Mouse (Mus musculus) stomach, embryonic 16.5 days (tissue): ENCODE results near the gene Dtnb. TPM values are rescaled to one million over a fixed set of nuclear protein-coding genes. Genes with fewer than 3 reads are reported as not detected.

Experiments
- ATAC-seq: fragments of 200-750 bp; cut with Nextera tagmentation; 2 replicates; pipeline ENCODE4 v1.8.0; 2017; ENCODE audit warnings: moderate number of reproducible peaks, moderate TSS enrichment; ENCODE audit not compliant: insufficient read depth, low FRiP score
- H3K27ac ChIP-seq: fragments of 300-500 bp; sonication (generic); 2 replicates; pipeline ENCODE4 v1.5.1; 2014; ENCODE audit warnings: low read length
- H3K27me3 ChIP-seq: fragments of 300-500 bp; sonication (generic); 2 replicates; pipeline ENCODE4 v1.6.1; 2014; ENCODE audit warnings: low read length, control low read depth, mixed read lengths; ENCODE audit not compliant: control insufficient read depth, insufficient read depth
- H3K36me3 ChIP-seq: fragments of 300-500 bp; sonication (generic); 2 replicates; pipeline ENCODE4 v1.6.1; 2014; ENCODE audit warnings: low read length; ENCODE audit not compliant: control insufficient read depth, insufficient read depth
- H3K4me1 ChIP-seq: fragments of 300-500 bp; sonication (generic); 2 replicates; pipeline ENCODE4 v1.6.1; 2014; ENCODE audit warnings: low read length, control low read depth, mixed read lengths; ENCODE audit not compliant: control insufficient read depth, insufficient read depth
- H3K4me2 ChIP-seq: fragments of 300-500 bp; sonication (generic); 2 replicates; pipeline ENCODE4 v1.6.1; 2014; ENCODE audit warnings: low read depth, low read length, mixed read lengths
- H3K4me3 ChIP-seq: fragments of 300-500 bp; sonication (generic); replicated peaks from 2 replicates; pipeline ENCODE4 v1.5.1; 2014; ENCODE audit warnings: mild to moderate bottlenecking, low read length
- H3K9ac ChIP-seq: fragments of 300-500 bp; sonication (generic); 2 replicates; pipeline ENCODE4 v1.6.1; 2014; ENCODE audit warnings: low read length
- H3K9me3 ChIP-seq: fragments of 300-500 bp; sonication (generic); replicated peaks from 2 replicates; pipeline ENCODE4 v1.6.1; 2016; ENCODE audit warnings: low read length, control low read depth; ENCODE audit not compliant: control insufficient read depth
- WGBS: fragments of 180-500 bp; shearing (Covaris S2); extraction: QIAGEN DNeasy Blood & Tissue Kit; methylation state at CpG from one replicate; pipeline ENCODE4 v1.1.7; 2014; 5-methylcytosine and 5-hydroxymethylcytosine counted together
- polyA plus RNA-seq: library from polyadenylated mRNA; unstranded; fragments of >200 nt; fragmentation: Nextera tagmentation; extraction: Ambion mirVana; gene quantifications from 2 replicates; pipeline ENCODE4 v1.2.1, GENCODE M21; 2015

Gene Dtnb
- polyA plus RNA-seq, 1 experiment from 2014 or later = 24.8 TPM

GRCm38 (mm10) chr12:3546781-3547180 lies 25.4 kb upstream of the Dtnb start:
- WGBS = 43% methylated on average over 6 of the region's 6 CpGs
- H3K4me3 ChIP-seq = no peak overlapping the region
- H3K9ac ChIP-seq = no peak overlapping the region
- H3K4me1 ChIP-seq = no peaks in the 10 kb centered on the region
- no peak for ATAC-seq
- no peak overlapping the region for H3K4me2 ChIP-seq
- no peak overlapping the region for H3K27ac ChIP-seq
- no peaks in the 10 kb centered on the region; the same call in 1 of the 2 replicates for H3K27me3 ChIP-seq
- H3K9me3 ChIP-seq = no peaks in the 10 kb centered on the region
- H3K36me3 ChIP-seq = no peaks in the 10 kb centered on the region

DNA sequence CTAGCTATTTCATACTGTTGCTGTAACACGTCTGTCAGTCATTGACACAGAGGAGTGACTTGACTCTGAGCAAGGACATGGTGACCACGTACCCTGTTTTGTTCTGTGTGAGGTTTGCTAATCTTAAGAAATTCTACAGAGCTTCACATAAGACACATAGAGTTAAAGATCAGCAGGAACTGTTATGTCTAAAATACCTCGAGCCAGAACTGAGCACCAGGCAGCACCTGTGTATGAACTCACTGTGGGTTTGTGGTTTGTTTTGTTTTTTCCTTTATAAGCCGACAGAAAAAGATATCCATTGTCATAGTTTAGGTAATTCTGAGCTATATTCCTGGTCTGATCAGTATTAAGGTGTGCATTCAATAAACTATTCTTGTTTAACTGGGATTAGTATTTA lies 24.7 kb upstream of the Dtnb start:
- no peak overlapping the region for H3K4me2 ChIP-seq
- 52% methylated on average over 4 of the region's 4 CpGs for WGBS
- H3K27me3 ChIP-seq = no peaks in the 10 kb centered on the region; the same call in 1 of the 2 replicates
- no peaks in the 10 kb centered on the region for H3K9me3 ChIP-seq
- ATAC-seq = no peak
- H3K4me1 ChIP-seq = no peaks in the 10 kb centered on the region
- H3K4me3 ChIP-seq = no peak overlapping the region
- no peak overlapping the region for H3K9ac ChIP-seq
- no peak overlapping the region for H3K27ac ChIP-seq
- no peaks in the 10 kb centered on the region for H3K36me3 ChIP-seq

GRCm38 (mm10) chr12:3547911-3548310 lies 24.3 kb upstream of the Dtnb start:
- no peak for ATAC-seq
- H3K27ac ChIP-seq = no peak overlapping the region
- WGBS = 44% methylated on average over 3 of the region's 3 CpGs

GRCm38 (mm10) chr12:3548582-3549211 lies 23.5 kb upstream of the Dtnb start:
- no peaks in the 10 kb centered on the region; the same call in 1 of the 2 replicates for H3K27me3 ChIP-seq
- ATAC-seq = no peak

More at GRCm38 (mm10) chr12:3547911-3548310, 24.3 kb upstream of the Dtnb start:
- H3K9ac ChIP-seq = no peak overlapping the region
- no peaks in the 10 kb centered on the region; the same call in 1 of the 2 replicates for H3K27me3 ChIP-seq
- no peak overlapping the region for H3K4me2 ChIP-seq
- no peaks in the 10 kb centered on the region for H3K4me1 ChIP-seq
- H3K9me3 ChIP-seq = no peaks in the 10 kb centered on the region
- no peaks in the 10 kb centered on the region for H3K36me3 ChIP-seq
- no peak overlapping the region for H3K4me3 ChIP-seq

GRCm38 (mm10) chr12:3550280-3550679 lies 21.9 kb upstream of the Dtnb start:
- no peak overlapping the region for H3K4me2 ChIP-seq
- no peak overlapping the region for H3K4me3 ChIP-seq
- H3K9me3 ChIP-seq = no peaks in the 10 kb centered on the region
- H3K36me3 ChIP-seq = no peaks in the 10 kb centered on the region
- 14% methylated on average over 13 of the region's 13 CpGs for WGBS
- no peaks in the 10 kb centered on the region for H3K4me1 ChIP-seq
- no peak overlapping the region for H3K9ac ChIP-seq
- H3K27me3 ChIP-seq = no peaks in the 10 kb centered on the region; the same call in 1 of the 2 replicates
- 0 out of 2 replicates have a peak, but pooled peaks have one; percentile 25 for ATAC-seq
- H3K27ac ChIP-seq = no peak overlapping the region

More at GRCm38 (mm10) chr12:3548582-3549211, 23.5 kb upstream of the Dtnb start:
- Histone ChIP-seq H3K9me3 (no peaks in the 10 kb centered on the region), H3K36me3 (no peaks in the 10 kb centered on the region), H3K9ac (no peak overlapping the region), H3K27ac (no peak overlapping the region), H3K4me2 (no peak overlapping the region), H3K4me3 (no peak overlapping the region), H3K4me1 (no peaks in the 10 kb centered on the region)
- 43% methylated on average over 5 of the region's 5 CpGs for WGBS

DNA sequence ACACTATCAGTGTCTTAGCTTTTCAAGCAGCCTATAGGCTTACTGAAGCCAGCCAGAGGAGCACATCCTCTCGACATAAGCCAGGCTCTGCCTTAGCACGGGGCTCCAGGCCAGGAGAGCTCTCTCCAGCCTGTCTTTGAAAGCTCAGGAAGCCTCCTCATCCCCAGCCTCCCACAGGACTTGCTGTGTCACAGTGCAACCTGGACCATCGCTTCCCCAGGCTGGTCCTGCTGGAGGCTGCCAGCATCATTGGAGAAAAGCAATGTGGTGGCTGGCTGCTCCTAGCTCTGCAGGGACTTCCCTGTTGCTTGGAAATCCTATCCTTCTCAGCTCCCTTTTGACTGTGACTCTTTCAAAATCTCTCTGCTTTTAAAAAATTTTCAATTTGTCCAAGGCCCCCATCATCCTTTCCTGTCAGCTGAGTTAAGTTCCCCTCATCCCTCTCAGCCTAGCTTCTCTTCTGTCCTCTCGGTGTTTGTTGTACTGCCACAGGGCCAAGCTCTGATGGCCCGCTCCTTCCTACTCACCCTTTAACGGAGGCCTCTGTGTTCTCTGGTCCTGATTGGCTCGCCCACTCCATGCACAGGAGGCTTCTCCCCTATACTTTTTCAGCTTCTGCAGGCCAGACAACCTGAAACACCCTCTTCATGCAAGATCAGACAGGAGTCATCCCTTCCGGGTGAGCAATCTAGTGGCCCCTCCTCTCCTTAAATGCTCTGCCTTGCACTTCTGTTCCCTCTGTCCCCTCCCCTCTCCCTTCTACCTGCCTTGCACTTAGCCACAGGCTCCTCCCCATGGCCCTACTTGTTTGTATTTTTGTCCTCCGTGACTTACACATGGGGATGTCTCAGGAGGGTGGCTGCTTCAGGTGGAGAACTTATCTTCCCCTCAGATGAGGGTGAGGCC lies 14.5 kb upstream of the Dtnb start:
- H3K36me3 ChIP-seq = no peaks in the 10 kb centered on the region
- no peak overlapping the region for H3K27ac ChIP-seq
- no peaks in the 10 kb centered on the region for H3K27me3 ChIP-seq
- no peaks in the 10 kb centered on the region for H3K9me3 ChIP-seq
- no peak overlapping the region for H3K4me2 ChIP-seq
- no peaks in the 10 kb centered on the region for H3K4me1 ChIP-seq
- no peak overlapping the region for H3K4me3 ChIP-seq
- WGBS = 46% methylated on average over 9 of the region's 9 CpGs
- ATAC-seq = no peak
- H3K9ac ChIP-seq = no peak overlapping the region

DNA sequence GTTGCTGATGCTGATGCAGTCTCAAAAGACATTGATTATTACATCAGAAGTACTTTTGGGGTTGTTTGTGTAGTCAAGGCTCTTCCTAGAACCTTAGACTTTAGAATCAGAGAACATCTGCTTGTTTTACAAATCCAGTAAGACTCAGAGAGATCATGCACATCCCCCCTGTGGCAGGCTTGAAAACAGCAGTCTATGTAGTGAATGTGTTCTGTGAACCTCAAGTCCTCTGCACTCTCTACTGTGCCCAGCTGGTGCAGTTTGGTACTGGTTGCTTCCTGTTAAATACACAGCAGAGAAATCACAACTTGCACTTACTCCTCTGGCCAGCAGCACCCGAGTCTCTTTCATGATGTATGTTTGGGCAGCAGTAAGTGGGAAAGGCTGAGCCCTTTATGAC lies 11.6 kb upstream of the Dtnb start:
- Histone ChIP-seq H3K36me3 (no peaks in the 10 kb centered on the region), H3K27ac (no peak overlapping the region), H3K9ac (no peak overlapping the region), H3K4me3 (no peak overlapping the region), H3K9me3 (no peaks in the 10 kb centered on the region), H3K27me3 (no peaks in the 10 kb centered on the region), H3K4me2 (no peak overlapping the region), H3K4me1 (no peaks in the 10 kb centered on the region)
- peak; percentile 37; the same call in 1 of the 2 replicates for ATAC-seq
- 19% methylated on average over 1 of the region's 1 CpGs for WGBS

GRCm38 (mm10) chr12:3561032-3561431 lies 11.1 kb upstream of the Dtnb start:
- Histone ChIP-seq H3K36me3 (no peaks in the 10 kb centered on the region), H3K4me1 (no peaks in the 10 kb centered on the region), H3K4me2 (no peak overlapping the region), H3K9ac (no peak overlapping the region), H3K27ac (no peak overlapping the region), H3K9me3 (no peaks in the 10 kb centered on the region), H3K4me3 (no peak overlapping the region), H3K27me3 (no peaks in the 10 kb centered on the region)
- 82% methylated on average over 6 of the region's 6 CpGs for WGBS
- ATAC-seq = no peak

DNA sequence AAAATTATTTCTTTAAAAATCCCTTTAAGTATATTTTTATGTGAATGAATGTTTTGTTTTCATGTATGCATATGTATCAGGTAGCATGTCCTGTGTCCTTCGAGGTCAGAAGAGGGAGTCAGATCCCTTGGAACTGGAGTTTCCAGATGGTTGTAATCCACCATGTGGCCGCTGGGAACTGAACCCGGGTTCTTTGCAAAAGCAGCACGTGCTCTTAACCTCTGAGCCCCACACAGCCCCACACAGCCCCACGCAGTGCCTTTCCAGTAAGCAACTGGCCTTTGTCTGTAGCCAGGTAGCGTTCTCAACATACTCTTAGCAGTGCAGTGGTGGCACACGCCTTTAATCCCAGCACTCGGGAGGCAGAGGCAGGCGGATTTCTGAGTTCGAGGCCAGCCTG lies 9.4 kb upstream of the Dtnb start:
- no peak overlapping the region for H3K4me2 ChIP-seq
- H3K9me3 ChIP-seq = no peaks in the 10 kb centered on the region
- H3K27me3 ChIP-seq = no peaks in the 10 kb centered on the region
- H3K9ac ChIP-seq = no peak overlapping the region
- ATAC-seq = no peak
- WGBS = 85% methylated on average over 10 of the region's 10 CpGs
- H3K4me3 ChIP-seq = no peak overlapping the region
- no peaks in the 10 kb centered on the region for H3K36me3 ChIP-seq
- H3K27ac ChIP-seq = no peak overlapping the region
- H3K4me1 ChIP-seq = no peaks in the 10 kb centered on the region
